In genomic region chr16:17110771-17111743, GRCm38 (mm10) we compare ENCODE assay signal across 8 mouse cellular contexts. TPM values are rescaled to one million over a fixed set of nuclear protein-coding genes. Genes with fewer than 3 reads are reported as not detected.
DNase-seq lines count a peak whose midpoint lies in the region; ATAC-seq and TF ChIP-seq lines count a peak whose summit lies in the region.

Ppil2 (minus strand) TSS chr16:17111257.

- peak within 1 kb of the TSS; percentile 76 for H3K4me3 ChIP-seq in hindbrain, embryonic 12.5 days

- peaks cover 9% of the 10 kb centered on the region for H3K4me1 ChIP-seq in hindbrain, embryonic 12.5 days

- no peak for DNase-seq in Patski (ENCODE audit: low read depth, low spot score)
- peak; percentile 78 for DNase-seq in cerebellum, adult 9-11 months
- peak; percentile 34 to 59 for DNase-seq in frontal cortex, postnatal 10 days (ENCODE audit: low spot score in 2 of 2)
- DNase-seq in layer of hippocampus, postnatal 25 days (ENCODE audit: extremely low spot score in 1 of 2, low spot score in 1 of 2) = peak; percentile 43 to 56
- peak; percentile 67 for DNase-seq in lung, postnatal 14 days
- DNase-seq in ovary, postnatal 36 days (ENCODE audit: low spot score) = peak; percentile 54
- DNase-seq in thymus, postnatal 14 days = peak; percentile 77

- WGBS in hindbrain, embryonic 12.5 days = 10% methylated on average over 38 of the region's 38 CpGs

- no peaks in the 10 kb centered on the region for H3K27me3 ChIP-seq in Patski
- H3K27me3 ChIP-seq in hindbrain, embryonic 12.5 days = no peaks in the 10 kb centered on the region

- H3K9me3 ChIP-seq in hindbrain, embryonic 12.5 days (replicated peaks) = no peaks in the 10 kb centered on the region

- POLR2A ChIA-PET in Patski (lab: Charles Lee) = interaction anchor here (1.4 kb wide), 1 partner anchor 14 kb away, joined by 4 read pairs; the partner anchor contains the start of gene 2610318N02Rik

- peak; percentile 94 for ATAC-seq in Patski
- ATAC-seq in hindbrain, embryonic 12.5 days (ENCODE audit: low FRiP score) = peak; percentile 91

- H3K9ac ChIP-seq in hindbrain, embryonic 12.5 days = peak within 1 kb of the TSS; percentile 75

- in situ Hi-C loops in Patski (cut with MboI; ENCODE audit: low pct_unique_long_range_greater_than_20kb) = no loop called here

- peaks cover 40% of the 10 kb centered on the region for H3K36me3 ChIP-seq in hindbrain, embryonic 12.5 days

- peak within 1 kb of the TSS; percentile 74 for H3K4me2 ChIP-seq in hindbrain, embryonic 12.5 days (replicated peaks)

- CTCF ChIA-PET in Patski (lab: Charles Lee) = no interaction called here

- no peak within 1 kb of the TSS for H3K27ac ChIP-seq in hindbrain, embryonic 12.5 days

- no peak for TF ChIP-seq CTCF in Patski (IDR thresholded peaks at IDR 0.05)

RNA-seq across cellular contexts. Expression of gene Ppil2, which starts in this region (rescaled TPM):
- 77.7 TPM for polyA plus RNA-seq in Patski (2021)
- 154 and 157 TPM in 2 replicates for polyA plus RNA-seq in hindbrain, embryonic 12.5 days (2016; fragmentation: Nextera tagmentation; extraction: Ambion mirVana)
- 100 to 1,000 TPM in 1 of 2 experiments, 10 to 100 TPM in 1; 86.7 to 102 TPM for total RNA-seq in layer of hippocampus, postnatal 25 days (2021)
